Mouse (Mus musculus): Measurements from ENCODE around the gene Cep135. TPM values are rescaled to one million over a fixed set of nuclear protein-coding genes. Genes with fewer than 3 reads are reported as not detected.

Gene Cep135
- polyA plus RNA-seq, 1 experiment from 2014 or later, result 9.7 TPM

DNA sequence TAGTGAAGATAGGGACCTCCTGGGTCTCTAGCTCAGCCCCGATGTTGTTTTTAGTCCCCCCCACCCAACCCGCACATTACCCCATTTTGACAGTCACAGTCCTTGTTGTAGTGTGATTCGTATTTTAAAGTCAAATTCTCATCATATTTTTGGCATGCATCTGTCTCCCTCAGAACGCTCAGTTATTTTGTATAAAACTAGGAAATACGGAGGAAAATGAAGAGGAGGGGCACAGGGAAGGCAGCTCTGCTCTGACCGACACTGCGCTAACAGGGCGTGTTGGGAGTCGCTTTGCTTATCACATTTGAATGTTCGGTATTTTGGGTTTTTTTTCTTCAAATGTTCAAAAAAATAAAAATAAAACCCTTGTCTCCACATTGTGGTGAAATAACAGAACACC, 81.7 kb downstream of the Cep135 start:
- ATAC-seq (ENCODE audit: low FRiP score, low read depth), result no peak
- WGBS, result 90% methylated on average over 10 of the region's 10 CpGs

DNA sequence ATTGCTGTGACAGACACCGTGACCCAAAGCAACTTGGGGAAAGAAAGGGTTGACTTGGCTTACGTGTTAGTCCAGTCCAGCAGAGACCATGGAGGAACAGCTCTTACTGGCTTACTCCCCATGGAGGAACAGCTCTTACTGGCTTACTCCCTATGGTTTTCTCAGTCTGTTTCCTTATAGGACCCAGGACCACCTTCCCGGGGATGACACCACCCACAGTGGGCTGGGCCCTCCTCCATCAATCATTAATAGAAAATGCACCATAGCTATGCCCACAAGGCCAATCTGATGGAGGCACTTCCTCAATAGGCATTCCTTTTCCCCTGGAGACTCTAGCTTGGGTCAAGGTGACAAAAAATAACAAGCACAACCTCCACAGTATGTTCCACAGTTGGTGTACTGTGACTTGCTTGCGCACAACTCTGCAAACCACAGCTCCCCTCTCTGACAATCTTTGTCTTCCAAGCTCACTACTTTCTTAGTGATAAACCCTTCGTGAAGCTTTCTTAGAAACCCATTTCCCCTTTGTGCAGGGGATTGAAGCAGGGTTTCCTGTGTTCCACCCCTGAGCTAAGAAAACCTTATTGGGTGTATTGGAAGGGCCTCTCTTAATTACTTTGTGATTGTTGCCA, 85.6 kb downstream of the Cep135 start:
- H3K9me3 ChIP-seq, result 0 out of 2 replicates have a peak, but pooled peaks cover 2% of the 10 kb centered on the region
- no peak overlapping the region for H3K4me2 ChIP-seq (replicated peaks)
- H3K27ac ChIP-seq, result no peak overlapping the region
- 91% methylated on average over 5 of the region's 5 CpGs for WGBS
- no peak for ATAC-seq (ENCODE audit: low FRiP score, low read depth)
- H3K9ac ChIP-seq, result no peak overlapping the region
- H3K4me3 ChIP-seq, result no peak overlapping the region
- no peaks in the 10 kb centered on the region for H3K27me3 ChIP-seq
- H3K4me1 ChIP-seq, result peaks cover 10% of the 10 kb centered on the region
- H3K36me3 ChIP-seq, result no peaks in the 10 kb centered on the region

More for the DNA sequence above, 81.7 kb downstream of the Cep135 start:
- Histone ChIP-seq H3K36me3 (no peaks in the 10 kb centered on the region), H3K9ac (no peak overlapping the region), H3K4me3 (no peak overlapping the region), H3K4me1 (peaks cover 15% of the 10 kb centered on the region), H3K9me3 (no peaks in the 10 kb centered on the region), H3K4me2 (replicated peaks) (no peak overlapping the region), H3K27me3 (no peaks in the 10 kb centered on the region), H3K27ac (no peak overlapping the region)

DNA sequence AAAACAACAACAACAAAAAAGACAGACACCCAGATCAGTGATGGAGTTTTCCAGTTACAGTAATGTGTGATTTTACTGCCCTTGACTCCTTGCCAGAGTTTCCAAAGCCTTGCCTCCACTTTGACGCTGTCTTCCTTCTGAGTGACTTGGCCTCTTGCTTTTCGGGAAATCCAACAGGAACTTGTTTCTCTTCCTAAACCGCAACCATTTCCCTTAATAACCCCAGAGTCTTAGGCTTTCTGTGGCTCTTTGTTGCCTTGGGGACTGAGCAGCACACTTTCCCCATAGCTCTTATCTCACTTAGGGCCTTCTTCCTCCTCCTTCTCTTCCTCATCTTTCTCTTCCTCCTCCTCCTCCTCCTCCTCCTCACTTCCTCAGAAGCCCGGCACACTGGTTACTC, 86.9 kb downstream of the Cep135 start:
- H3K4me2 ChIP-seq (replicated peaks), result no peak overlapping the region
- H3K27me3 ChIP-seq, result no peaks in the 10 kb centered on the region
- H3K36me3 ChIP-seq, result no peaks in the 10 kb centered on the region
- ATAC-seq (ENCODE audit: low FRiP score, low read depth), result no peak
- no peak overlapping the region for H3K4me3 ChIP-seq
- 0 out of 2 replicates have a peak overlapping the region, but pooled peaks have one; percentile 72 for H3K27ac ChIP-seq
- 50% methylated on average over 4 of the region's 4 CpGs for WGBS
- no peak overlapping the region for H3K9ac ChIP-seq
- peaks cover 10% of the 10 kb centered on the region for H3K4me1 ChIP-seq
- H3K9me3 ChIP-seq, result 0 out of 2 replicates have a peak, but pooled peaks cover 7% of the 10 kb centered on the region

DNA sequence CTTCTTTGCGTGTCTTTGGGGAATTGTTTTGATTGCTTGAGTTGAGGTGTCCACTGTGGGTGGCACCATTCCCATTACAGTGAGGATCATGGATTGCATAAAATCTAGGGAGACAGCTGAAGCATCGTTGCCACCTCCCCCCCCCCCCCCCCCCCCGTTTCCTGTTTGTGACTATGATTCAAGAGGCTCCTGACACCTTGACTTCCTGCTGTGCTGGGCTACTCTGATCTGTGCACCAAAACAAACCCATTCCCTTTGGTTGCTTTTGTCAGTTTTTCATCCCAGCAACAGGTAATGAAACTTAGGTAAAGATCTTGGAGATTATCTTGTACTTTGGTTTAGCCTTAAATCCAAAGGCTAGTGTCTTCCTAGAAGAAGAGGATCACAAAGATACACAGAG, 92.5 kb downstream of the Cep135 start:
- Histone ChIP-seq H3K4me1 (peaks cover 11% of the 10 kb centered on the region), H3K27ac (no peak overlapping the region), H3K27me3 (no peaks in the 10 kb centered on the region), H3K9ac (no peak overlapping the region), H3K4me3 (no peak overlapping the region), H3K36me3 (no peaks in the 10 kb centered on the region), H3K4me2 (replicated peaks) (no peak overlapping the region), H3K9me3 (0 out of 2 replicates have a peak, but pooled peaks cover 7% of the 10 kb centered on the region)
- no peak for ATAC-seq (ENCODE audit: low FRiP score, low read depth)
- WGBS, result 79% methylated on average over 3 of the region's 3 CpGs

DNA sequence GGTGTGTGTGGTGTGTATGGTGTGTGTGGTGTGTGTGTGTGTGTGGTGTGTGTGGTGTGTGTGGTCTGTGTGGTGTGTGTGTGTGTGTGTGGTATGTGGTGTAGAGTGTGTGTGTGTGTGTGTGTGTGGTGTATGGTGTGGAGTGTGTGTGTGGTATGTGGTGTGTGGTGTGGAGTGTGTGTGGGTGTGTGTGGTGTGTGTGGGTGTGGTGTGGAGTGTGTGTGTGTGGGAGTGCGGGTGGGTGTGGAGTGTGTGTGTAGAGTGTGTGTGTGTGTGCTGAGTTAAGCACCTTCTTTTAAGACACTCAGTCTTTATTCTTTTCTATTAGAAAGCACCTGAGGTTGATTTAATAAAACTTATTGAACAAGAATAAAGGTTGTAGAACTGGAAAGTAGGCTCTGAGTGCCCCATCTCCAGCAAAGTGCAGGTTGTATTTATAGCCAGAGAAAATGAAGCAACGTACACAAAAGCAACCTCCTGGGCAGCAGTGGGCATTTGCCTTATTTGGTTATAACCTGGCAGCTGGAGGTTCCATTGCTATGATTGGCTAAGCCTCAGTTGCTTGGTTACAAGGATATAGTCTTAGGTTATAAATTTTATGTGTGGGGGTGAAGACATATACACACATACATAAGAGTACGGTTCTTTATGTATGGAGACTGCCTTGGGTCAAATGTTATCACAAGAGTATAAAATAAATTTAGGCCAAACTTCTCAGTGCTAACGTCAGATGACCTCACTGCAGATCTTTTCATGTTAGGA, 93.6 kb downstream of the Cep135 start:
- no peak overlapping the region for H3K4me2 ChIP-seq (replicated peaks)
- H3K9me3 ChIP-seq, result 0 out of 2 replicates have a peak, but pooled peaks cover 7% of the 10 kb centered on the region
- no peak overlapping the region for H3K9ac ChIP-seq
- WGBS, result 68% methylated on average over 4 of the region's 4 CpGs
- H3K27ac ChIP-seq, result no peak overlapping the region
- H3K36me3 ChIP-seq, result no peaks in the 10 kb centered on the region
- ATAC-seq (ENCODE audit: low FRiP score, low read depth), result no peak
- no peak overlapping the region for H3K4me3 ChIP-seq
- H3K4me1 ChIP-seq, result peaks cover 21% of the 10 kb centered on the region
- no peaks in the 10 kb centered on the region for H3K27me3 ChIP-seq

DNA sequence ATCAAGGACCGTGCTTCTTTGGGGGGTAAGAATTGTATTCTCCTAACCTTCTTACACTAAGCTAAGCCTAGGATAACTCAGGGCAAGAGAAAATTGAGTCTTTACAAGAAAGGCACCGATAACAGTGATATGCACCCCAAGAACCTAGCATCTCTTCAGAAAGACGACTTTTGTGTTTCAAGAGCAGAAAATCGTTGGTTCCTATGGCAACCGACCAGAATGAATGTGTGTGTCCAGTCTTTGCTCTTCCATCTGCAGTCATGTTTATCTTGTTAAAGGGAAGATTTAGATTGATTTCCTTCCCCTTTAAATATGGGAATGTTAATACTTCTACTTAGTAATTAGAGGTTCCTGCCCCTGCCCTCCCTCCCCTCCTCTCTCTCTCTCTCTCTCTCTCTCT, 95.0 kb downstream of the Cep135 start:
- Histone ChIP-seq H3K27me3 (no peaks in the 10 kb centered on the region), H3K36me3 (no peaks in the 10 kb centered on the region), H3K27ac (no peak overlapping the region), H3K9me3 (0 out of 2 replicates have a peak, but pooled peaks cover 7% of the 10 kb centered on the region), H3K4me1 (peaks cover 29% of the 10 kb centered on the region), H3K9ac (no peak overlapping the region), H3K4me3 (no peak overlapping the region), H3K4me2 (replicated peaks) (no peak overlapping the region)
- WGBS, result 84% methylated on average over 5 of the region's 5 CpGs
- ATAC-seq (ENCODE audit: low FRiP score, low read depth), result no peak

DNA sequence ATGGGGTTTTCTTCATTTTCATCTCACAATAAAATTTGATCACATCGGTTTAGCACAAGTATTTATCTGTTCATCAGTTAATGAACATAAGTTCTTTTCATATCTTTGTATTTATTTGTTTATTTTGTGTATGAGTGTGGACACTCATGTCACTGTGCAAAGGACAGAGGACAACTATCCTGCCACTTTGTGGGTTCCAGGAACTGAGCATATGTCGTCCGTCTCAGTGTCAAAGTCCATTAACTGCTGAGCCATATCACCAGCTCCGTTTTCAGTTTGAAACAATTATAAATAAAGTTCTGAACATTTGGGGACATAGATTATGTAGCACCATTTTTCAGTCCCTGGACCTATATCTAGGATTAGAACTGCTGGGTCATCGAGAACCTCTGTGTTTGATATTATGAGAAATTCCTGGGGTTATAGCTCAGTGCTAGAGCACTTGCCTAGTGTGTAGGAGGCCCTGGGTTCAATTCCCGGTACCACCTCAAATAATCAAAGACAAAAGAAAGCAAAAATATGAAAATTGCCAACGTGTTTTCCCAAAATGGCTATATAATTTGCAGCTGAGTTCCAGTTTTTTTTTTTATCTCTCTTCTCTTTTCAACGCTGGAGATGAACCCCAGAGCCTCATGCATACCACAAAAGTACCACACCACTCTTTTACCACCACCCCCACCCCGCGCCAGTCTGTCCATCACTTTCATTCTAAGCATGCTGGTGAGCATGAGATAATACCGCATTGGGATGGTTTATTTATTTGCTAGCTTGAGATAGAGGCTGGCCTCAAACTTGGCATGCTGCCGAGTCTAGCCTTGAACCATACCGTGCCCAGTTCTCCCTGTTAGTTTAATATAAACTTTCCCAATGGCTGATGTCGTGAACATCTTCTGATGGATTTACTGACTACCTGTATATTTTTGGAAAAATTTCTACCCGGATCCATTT, 96.4 kb downstream of the Cep135 start:
- H3K4me1 ChIP-seq, result peaks cover 38% of the 10 kb centered on the region
- H3K9ac ChIP-seq, result no peak overlapping the region
- no peaks in the 10 kb centered on the region for H3K36me3 ChIP-seq
- H3K4me3 ChIP-seq, result no peak overlapping the region
- H3K27ac ChIP-seq, result no peak overlapping the region
- ATAC-seq (ENCODE audit: low FRiP score, low read depth), result no peak
- no peak overlapping the region for H3K4me2 ChIP-seq (replicated peaks)
- 0 out of 2 replicates have a peak, but pooled peaks cover 4% of the 10 kb centered on the region for H3K9me3 ChIP-seq
- 93% methylated on average over 15 of the region's 15 CpGs for WGBS
- no peaks in the 10 kb centered on the region for H3K27me3 ChIP-seq

DNA sequence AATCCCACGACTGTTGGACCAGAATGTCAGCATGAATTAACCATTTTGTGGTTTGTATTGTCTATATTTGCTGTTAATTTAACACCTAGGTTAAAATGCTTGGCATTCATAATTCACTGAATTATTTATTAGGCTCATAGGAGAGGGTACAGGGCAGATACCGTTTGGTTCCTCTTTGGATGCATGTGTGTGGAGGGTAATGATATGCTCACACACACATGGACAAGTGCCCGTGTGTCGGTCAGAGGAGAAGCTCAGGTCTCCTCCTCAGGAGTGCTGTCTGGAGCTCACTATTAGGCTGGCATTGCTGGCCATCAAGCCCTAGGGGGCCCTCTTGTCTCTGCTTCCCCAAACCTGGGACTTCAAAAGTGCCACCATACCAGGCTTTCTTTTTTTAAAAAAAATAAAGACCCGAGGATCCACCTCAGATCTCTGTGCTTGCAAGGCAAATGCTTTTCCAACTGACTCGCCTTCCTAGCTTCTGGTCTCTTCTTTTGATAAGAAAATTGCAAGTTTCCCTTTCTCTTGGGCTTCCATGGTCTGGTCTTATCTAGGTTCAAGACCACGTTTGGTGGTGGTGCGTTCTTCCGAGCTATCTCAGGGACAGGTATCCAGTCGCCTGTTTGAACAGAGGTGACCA, 99.6 kb downstream of the Cep135 start:
- H3K27me3 ChIP-seq, result no peaks in the 10 kb centered on the region
- H3K27ac ChIP-seq, result peak overlapping the region; percentile 61; the same call in 1 of the 2 replicates
- no peak overlapping the region for H3K9ac ChIP-seq
- 89% methylated on average over 10 of the region's 10 CpGs for WGBS
- no peak overlapping the region for H3K4me2 ChIP-seq (replicated peaks)
- no peaks in the 10 kb centered on the region for H3K9me3 ChIP-seq
- H3K4me1 ChIP-seq, result peaks cover 46% of the 10 kb centered on the region
- H3K4me3 ChIP-seq, result no peak overlapping the region
- ATAC-seq (ENCODE audit: low FRiP score, low read depth), result no peak
- H3K36me3 ChIP-seq, result no peaks in the 10 kb centered on the region

DNA sequence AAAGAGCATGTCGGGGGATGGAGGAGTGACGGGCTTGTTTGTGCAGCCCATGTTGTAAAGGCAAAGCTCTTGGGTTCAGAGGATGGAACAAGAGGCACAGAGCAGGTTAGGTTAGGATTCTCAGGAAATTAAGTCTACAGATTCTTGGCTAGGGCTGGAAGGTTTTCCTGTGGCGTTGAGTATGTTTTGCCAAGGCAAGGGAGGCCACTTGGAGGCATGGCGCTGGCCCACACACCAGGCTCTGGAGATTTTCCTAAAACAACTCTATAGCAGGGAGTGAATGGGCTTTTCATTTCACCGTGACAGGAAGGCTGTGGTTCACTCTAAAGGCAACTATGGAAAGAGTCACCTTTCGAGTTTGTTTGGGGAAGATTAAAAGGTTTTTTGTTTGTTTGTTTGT, 100.1 kb downstream of the Cep135 start:
- Histone ChIP-seq H3K36me3 (no peaks in the 10 kb centered on the region), H3K4me3 (no peak overlapping the region), H3K4me1 (peaks cover 43% of the 10 kb centered on the region), H3K9me3 (no peaks in the 10 kb centered on the region), H3K9ac (no peak overlapping the region), H3K27ac (peak overlapping the region; percentile 61; the same call in 1 of the 2 replicates), H3K4me2 (replicated peaks) (no peak overlapping the region), H3K27me3 (no peaks in the 10 kb centered on the region)
- 69% methylated on average over 6 of the region's 6 CpGs for WGBS
- ATAC-seq (ENCODE audit: low FRiP score, low read depth), result 0 out of 2 replicates have a peak, but pooled peaks have one; percentile 52

DNA sequence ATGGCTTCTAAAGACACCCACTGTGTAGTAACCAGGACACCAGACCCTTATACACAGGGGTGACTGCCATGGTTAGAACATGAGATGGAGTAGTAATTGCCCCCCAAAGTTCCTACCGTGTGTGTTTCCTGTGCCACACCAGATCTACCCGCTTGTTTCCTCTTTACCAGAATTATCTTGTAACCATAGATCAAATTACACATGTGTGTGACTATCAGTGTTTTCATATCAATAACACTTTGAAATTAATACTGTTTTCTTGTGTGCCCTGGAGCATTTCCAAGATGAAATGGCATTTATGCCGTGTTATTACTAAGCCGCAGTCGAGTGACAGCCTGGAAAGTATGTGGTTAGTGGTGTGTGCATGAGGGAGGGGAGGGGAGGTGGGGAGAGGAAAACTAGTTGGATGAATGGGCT, 101.7 kb downstream of the Cep135 start:
- Histone ChIP-seq H3K9me3 (no peaks in the 10 kb centered on the region), H3K4me1 (peaks cover 43% of the 10 kb centered on the region), H3K27ac (no peak overlapping the region), H3K36me3 (no peaks in the 10 kb centered on the region), H3K4me2 (replicated peaks) (no peak overlapping the region), H3K4me3 (no peak overlapping the region), H3K9ac (no peak overlapping the region), H3K27me3 (no peaks in the 10 kb centered on the region)
- 43% methylated on average over 5 of the region's 5 CpGs for WGBS
- peak; percentile 60; the same call in 1 of the 2 replicates for ATAC-seq (ENCODE audit: low FRiP score, low read depth)

DNA sequence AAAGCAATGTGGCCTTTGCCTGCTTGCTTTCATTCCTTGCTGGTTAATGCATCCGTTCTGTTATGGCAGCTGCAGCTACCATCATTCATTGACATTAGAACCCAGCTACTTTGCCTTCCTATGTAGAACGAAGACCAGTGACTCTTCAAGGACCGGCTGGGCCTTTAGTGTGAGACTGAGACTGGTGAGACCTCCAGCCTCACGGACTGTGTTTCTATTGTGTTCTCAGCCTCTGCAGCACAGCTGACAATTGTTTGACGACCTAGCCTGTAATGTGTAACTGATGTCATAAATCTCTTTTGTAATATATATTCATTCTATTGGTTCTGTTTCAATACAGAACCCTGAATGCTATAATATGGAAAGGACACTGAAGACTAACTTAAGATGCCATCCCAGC, 102.8 kb downstream of the Cep135 start:
- H3K4me3 ChIP-seq, result no peak overlapping the region
- H3K27me3 ChIP-seq, result no peaks in the 10 kb centered on the region
- peaks cover 36% of the 10 kb centered on the region for H3K4me1 ChIP-seq
- H3K4me2 ChIP-seq (replicated peaks), result no peak overlapping the region
- no peak overlapping the region for H3K27ac ChIP-seq
- no peak for ATAC-seq (ENCODE audit: low FRiP score, low read depth)
- H3K9me3 ChIP-seq, result no peaks in the 10 kb centered on the region
- H3K36me3 ChIP-seq, result no peaks in the 10 kb centered on the region
- no peak overlapping the region for H3K9ac ChIP-seq
- WGBS, result 90% methylated on average over 5 of the region's 5 CpGs

All from limb, embryonic 13.5 days (tissue).